Mouse (Mus musculus) MEL (cell line): Measurements from ENCODE around the gene Cep89.

Experiments used
- CTCF ChIP-seq, 3 experiments: IDR thresholded peaks in 2 of 3; conservative IDR thresholded peaks in 1 of 3; 2 replicates each; pipeline ENCODE4 v1.5.1; 2011 to 2012; ENCODE audit warnings: low read length in 3 of 3, low read depth in 2 of 3, mild to moderate bottlenecking in 2 of 3, improper control_type of control experiment in 1 of 3, inconsistent platforms in 1 of 3, mixed read lengths in 1 of 3, moderate library complexity in 1 of 3; ENCODE audit not compliant: control insufficient read depth in 1 of 3, insufficient read depth in 1 of 3, poor library complexity in 1 of 3, severe bottlenecking in 1 of 3
- MXI1 ChIP-seq: IDR thresholded peaks from 2 replicates; pipeline ENCODE4 v1.6.1; 2011; ENCODE audit warnings: mild to moderate bottlenecking, low read depth, low read length, improper control_type of control experiment
- TCF12 ChIP-seq: IDR thresholded peaks from 2 replicates; pipeline ENCODE4 v1.6.1; 2014; ENCODE audit warnings: low read depth, mild to moderate bottlenecking, inconsistent platforms, low read length, improper control_type of control experiment, moderate library complexity
- ZMIZ1 ChIP-seq: IDR thresholded peaks from 2 replicates; pipeline ENCODE4 v1.6.1; 2012; ENCODE audit warnings: low read depth, mild to moderate bottlenecking, inconsistent platforms, low read length, improper control_type of control experiment, moderate library complexity

GRCm38 (mm10) chr7:35365161-35365910, 31.5 kb upstream of the Cep89 start:
- TF ChIP-seq TCF12, result no peak
- no peak for TF ChIP-seq CTCF (IDR thresholded peaks at IDR 0.05 in 2 of 3, conservative IDR thresholded peaks at IDR 0.05 in 1 of 3; ENCODE audit: control insufficient read depth in 1 of 3, insufficient read depth in 1 of 3, low read depth in 2 of 3, low read length in 3 of 3, poor library complexity in 1 of 3, severe bottlenecking in 1 of 3)
- no peak for TF ChIP-seq MXI1
- no peak for TF ChIP-seq ZMIZ1
